Mouse (Mus musculus) lung, postnatal 0 days (tissue): ENCODE data around the gene Stk38. TPM values are rescaled to one million over a fixed set of nuclear protein-coding genes. Genes with fewer than 3 reads are reported as not detected.

Experiments used
- ATAC-seq: fragments of 200-750 bp; cut with Nextera tagmentation; 2 replicates; pipeline ENCODE4 v1.8.0; 2017; ENCODE audit warnings: moderate library complexity
- DNase-seq: peaks from one replicate; pipeline ENCODE4 v3.0.0-alpha.2; 2016; ENCODE audit warnings: low spot score
- H3K27ac ChIP-seq: fragments of 300-500 bp; sonication (generic); 2 replicates; pipeline ENCODE4 v1.5.1; 2014; ENCODE audit warnings: antibody characterized with exemption, mild to moderate bottlenecking, low read length, mixed read lengths
- H3K27me3 ChIP-seq: fragments of 300-500 bp; sonication (generic); replicated peaks from 2 replicates; pipeline ENCODE4 v1.6.1; 2014; ENCODE audit warnings: low read length, mixed read lengths; ENCODE audit not compliant: insufficient read depth
- H3K36me3 ChIP-seq: fragments of 300-500 bp; sonication (generic); 2 replicates; pipeline ENCODE4 v1.6.1; 2014; ENCODE audit warnings: low read length, mixed read lengths; ENCODE audit not compliant: insufficient read depth
- H3K4me1 ChIP-seq: fragments of 300-500 bp; sonication (generic); 2 replicates; pipeline ENCODE4 v1.6.1; 2014; ENCODE audit warnings: antibody characterized with exemption, low read depth, low read length, mixed read lengths; ENCODE audit not compliant: insufficient read depth
- H3K4me2 ChIP-seq: fragments of 300-500 bp; sonication (generic); replicated peaks from 2 replicates; pipeline ENCODE4 v1.6.1; 2014; ENCODE audit warnings: low read depth, mild to moderate bottlenecking, low read length, moderate library complexity, mixed read lengths
- H3K4me3 ChIP-seq: fragments of 300-500 bp; sonication (generic); 2 replicates; pipeline ENCODE4 v1.5.1; 2014; ENCODE audit warnings: low read depth, low read length
- H3K9ac ChIP-seq: fragments of 300-500 bp; sonication (generic); replicated peaks from 2 replicates; pipeline ENCODE4 v1.6.1; 2014; ENCODE audit warnings: low read depth, mild to moderate bottlenecking
- H3K9me3 ChIP-seq: fragments of 300-500 bp; sonication (generic); 2 replicates; pipeline ENCODE4 v1.6.1; 2016; ENCODE audit warnings: low read length, mixed read lengths
- CTCF ChIP-seq: IDR thresholded peaks from 2 replicates; pipeline ENCODE4 v1.5.1; 2016; ENCODE audit warnings: antibody characterized with exemption, mild to moderate bottlenecking
- EP300 ChIP-seq: IDR thresholded peaks from 2 replicates; pipeline ENCODE4 v1.6.1; 2016; ENCODE audit warnings: antibody characterized with exemption, mild to moderate bottlenecking, control low read depth
- WGBS: fragments of 180-500 bp; shearing (Covaris S2); extraction: QIAGEN DNeasy Blood & Tissue Kit; methylation state at CpG from one replicate; pipeline ENCODE4 v1.1.7; 2014; 5-methylcytosine and 5-hydroxymethylcytosine counted together
- polyA plus RNA-seq: library from polyadenylated mRNA; unstranded; fragments of >200 nt; fragmentation: Nextera tagmentation; extraction: Ambion mirVana; gene quantifications from 2 replicates; pipeline ENCODE4 v1.2.1, GENCODE M21; 2015

The Stk38 gene
- polyA plus RNA-seq, 1 experiment from 2014 or later: 61.1 TPM

GRCm38 (mm10) chr17:29047697-29048514 is 40.1 kb upstream of the Stk38 start:
- no peak overlapping the region for H3K9ac ChIP-seq
- H3K9me3 ChIP-seq: no peaks in the 10 kb centered on the region
- ATAC-seq (no peak), DNase-seq (no peak)
- 0 out of 2 replicates have a peak, but pooled peaks cover 3% of the 10 kb centered on the region for H3K4me1 ChIP-seq
- 62% methylated on average over 3 of the region's 3 CpGs for WGBS
- peaks cover 18% of the 10 kb centered on the region; the same call in 1 of the 2 replicates for H3K36me3 ChIP-seq
- TF ChIP-seq CTCF (peak; percentile 20), EP300 (no peak)
- no peak overlapping the region for H3K4me3 ChIP-seq
- H3K27ac ChIP-seq: no peak overlapping the region
- H3K27me3 ChIP-seq: no peaks in the 10 kb centered on the region
- H3K4me2 ChIP-seq: no peak overlapping the region

DNA sequence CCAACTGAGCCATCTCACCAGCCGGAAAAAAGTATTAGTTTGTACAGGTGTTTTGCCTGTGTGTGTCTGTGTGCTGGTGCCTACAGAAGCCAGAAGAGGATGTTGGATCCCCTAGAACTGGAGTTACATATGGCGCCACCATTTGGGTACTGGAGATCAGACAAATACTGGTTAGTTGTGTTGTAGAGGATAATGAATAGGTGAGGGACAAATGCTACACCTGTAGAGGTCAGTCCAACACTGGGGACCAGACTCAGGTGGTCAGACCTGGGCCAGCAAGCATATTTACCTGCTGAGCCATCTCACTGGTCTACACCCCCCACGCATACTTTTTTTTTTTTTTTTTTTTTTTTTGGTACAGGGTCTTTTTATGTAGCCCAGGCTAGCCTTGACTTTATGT is 39.1 kb upstream of the Stk38 start:
- Histone ChIP-seq H3K27ac (no peak overlapping the region), H3K27me3 (no peaks in the 10 kb centered on the region), H3K9ac (no peak overlapping the region), H3K4me2 (no peak overlapping the region), H3K4me3 (no peak overlapping the region), H3K36me3 (peaks cover 20% of the 10 kb centered on the region; the same call in 1 of the 2 replicates), H3K9me3 (no peaks in the 10 kb centered on the region), H3K4me1 (0 out of 2 replicates have a peak, but pooled peaks cover 3% of the 10 kb centered on the region)
- TF ChIP-seq EP300: no peak
- TF ChIP-seq CTCF: no peak
- WGBS: 85% methylated on average over 3 of the region's 3 CpGs
- ATAC-seq (no peak), DNase-seq (no peak)

GRCm38 (mm10) chr17:29045741-29046530 is 38.1 kb upstream of the Stk38 start:
- no peak overlapping the region for H3K9ac ChIP-seq
- H3K27me3 ChIP-seq: no peaks in the 10 kb centered on the region
- WGBS: 40% methylated on average over 12 of the region's 12 CpGs
- TF ChIP-seq EP300: peak; percentile 32; the same call in 1 of the 2 replicates
- no peak for TF ChIP-seq CTCF
- H3K36me3 ChIP-seq: peaks cover 20% of the 10 kb centered on the region; the same call in 1 of the 2 replicates
- ATAC-seq (peak; percentile 83), DNase-seq (peak; percentile 76)
- H3K27ac ChIP-seq: peak overlapping the region; percentile 44; the same call in 1 of the 2 replicates
- H3K4me2 ChIP-seq: no peak overlapping the region
- H3K9me3 ChIP-seq: no peaks in the 10 kb centered on the region
- H3K4me3 ChIP-seq: no peak overlapping the region
- 0 out of 2 replicates have a peak, but pooled peaks cover 3% of the 10 kb centered on the region for H3K4me1 ChIP-seq

DNA sequence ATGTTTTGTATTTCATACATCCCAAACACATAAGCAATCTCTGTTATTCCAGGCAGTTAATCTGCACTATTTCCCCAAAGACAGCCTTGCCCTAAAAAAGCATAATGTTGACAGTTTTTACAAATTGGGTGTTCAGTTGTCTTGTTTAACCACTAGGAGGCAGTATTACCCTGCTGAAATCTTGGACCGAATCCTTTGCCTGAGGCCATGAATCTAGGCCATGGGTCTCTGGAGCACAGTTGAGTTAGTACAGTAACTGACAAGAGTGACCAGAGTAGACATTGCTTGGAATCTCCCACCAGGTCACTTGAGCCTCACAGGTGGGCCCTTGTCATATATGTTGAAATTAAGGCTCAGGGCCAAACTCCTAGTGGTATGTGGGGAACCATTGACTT is 37.1 kb upstream of the Stk38 start:
- Histone ChIP-seq H3K9ac (no peak overlapping the region), H3K4me3 (no peak overlapping the region), H3K36me3 (peaks cover 30% of the 10 kb centered on the region; the same call in 1 of the 2 replicates), H3K4me2 (no peak overlapping the region), H3K27me3 (no peaks in the 10 kb centered on the region), H3K9me3 (no peaks in the 10 kb centered on the region), H3K4me1 (no peaks in the 10 kb centered on the region), H3K27ac (no peak overlapping the region)
- DNase-seq: peak; percentile 81
- TF ChIP-seq EP300 (0 out of 2 replicates have a peak, but pooled peaks have one; percentile 19), CTCF (peak; percentile 86)
- WGBS: 33% methylated on average over 1 of the region's 1 CpGs
- ATAC-seq: peak; percentile 43

DNA sequence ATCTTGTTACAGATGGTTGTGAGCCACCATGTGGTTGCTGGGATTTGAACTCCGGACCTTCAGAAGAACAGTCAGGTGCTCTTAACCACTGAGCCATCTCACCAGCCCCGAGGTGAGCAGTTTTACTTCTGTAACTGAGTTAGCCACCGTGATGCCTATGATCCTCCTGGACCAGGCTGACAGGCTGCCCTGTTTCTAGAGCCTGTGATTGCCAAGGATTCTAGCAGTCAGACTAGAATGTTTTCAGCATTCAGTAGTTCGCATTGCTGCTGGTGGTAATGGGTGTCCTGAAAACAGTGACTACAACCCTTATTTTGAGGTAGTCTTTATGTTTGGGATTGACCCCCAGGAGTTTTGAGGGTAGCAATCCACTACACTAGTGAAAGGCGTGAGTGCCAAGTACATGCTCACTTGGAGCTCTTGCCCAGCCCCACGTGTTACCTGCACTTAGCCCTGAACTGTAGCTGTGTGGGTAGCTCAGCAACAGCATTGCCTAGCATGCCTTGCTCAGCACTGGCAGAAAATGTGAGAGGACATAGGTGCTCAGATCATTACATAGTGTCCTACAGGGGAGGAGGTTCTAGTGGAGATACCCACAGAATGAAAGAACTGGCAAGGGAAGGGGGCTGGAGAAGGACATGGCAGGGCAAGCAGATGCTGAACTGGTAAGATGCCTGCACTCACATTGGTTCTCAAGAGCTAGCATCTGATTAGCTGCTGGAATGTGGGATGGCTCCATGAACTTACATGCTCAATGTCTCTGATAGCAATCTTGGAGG is 36.5 kb upstream of the Stk38 start:
- Histone ChIP-seq H3K36me3 (peaks cover 36% of the 10 kb centered on the region), H3K4me3 (no peak overlapping the region), H3K27me3 (no peaks in the 10 kb centered on the region), H3K4me1 (no peaks in the 10 kb centered on the region), H3K4me2 (no peak overlapping the region), H3K9me3 (no peaks in the 10 kb centered on the region), H3K27ac (no peak overlapping the region), H3K9ac (no peak overlapping the region)
- DNase-seq (no peak), ATAC-seq (no peak)
- 75% methylated on average over 6 of the region's 6 CpGs for WGBS
- TF ChIP-seq EP300 (no peak), CTCF (no peak)
